Mouse (Mus musculus) small intestine, adult 2 months (tissue): ENCODE data around the gene A430078G23Rik.

Source experiments
- CTCF ChIP-seq: fragments of 200-500 bp; IDR thresholded peaks from 2 replicates; pipeline ENCODE4 v1.5.1; 2012; ENCODE audit warnings: low read depth, mild to moderate bottlenecking, control low read depth, inconsistent platforms, low read length, moderate library complexity, mixed read lengths; ENCODE audit not compliant: insufficient replicate concordance, insufficient read length; ENCODE audit errors: extremely low read depth
- POLR2A ChIP-seq: fragments of 200-500 bp; IDR thresholded peaks from 2 replicates; pipeline ENCODE4 v1.6.1; 2012; ENCODE audit warnings: low read depth, mild to moderate bottlenecking, control low read depth, inconsistent platforms, low read length, moderate library complexity

DNA sequence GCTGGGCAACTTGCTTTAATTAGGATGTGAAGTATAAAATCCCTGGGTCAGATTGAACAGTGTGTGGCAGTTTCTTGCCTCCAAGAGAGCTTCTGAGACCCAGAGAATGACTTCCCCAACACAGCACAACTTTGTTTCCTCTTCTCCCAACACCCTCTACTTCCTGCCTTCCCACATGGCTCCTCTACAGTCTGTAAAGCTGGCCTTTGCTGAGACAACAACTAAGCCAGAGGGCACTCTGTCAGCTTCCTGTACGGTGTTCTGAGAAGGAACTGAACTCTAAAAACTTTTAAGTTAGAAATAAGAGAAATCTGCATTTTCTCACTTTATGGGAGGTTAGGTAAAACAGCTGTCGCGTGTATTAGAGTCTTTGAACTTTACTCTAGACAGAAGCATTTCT, 39.4 kb upstream of the A430078G23Rik start:
- no peak for TF ChIP-seq CTCF
- no peak for TF ChIP-seq POLR2A
